Mouse (Mus musculus) ES-Bruce4 (cell line): ENCODE data around the gene Cnn3.

Experiments used
- CTCF ChIP-seq: IDR thresholded peaks from one replicate; pipeline ENCODE4 v1.8.1; 2011; ENCODE audit warnings: low read depth, low read length
- EP300 ChIP-seq: IDR thresholded peaks from 2 replicates; pipeline ENCODE4 v1.6.1; 2011; ENCODE audit warnings: low read depth, low read length; ENCODE audit not compliant: insufficient read depth
- POLR2A ChIP-seq: IDR thresholded peaks from one replicate; pipeline ENCODE4 v1.8.1; 2011; ENCODE audit warnings: low read length; ENCODE audit not compliant: insufficient read depth

DNA sequence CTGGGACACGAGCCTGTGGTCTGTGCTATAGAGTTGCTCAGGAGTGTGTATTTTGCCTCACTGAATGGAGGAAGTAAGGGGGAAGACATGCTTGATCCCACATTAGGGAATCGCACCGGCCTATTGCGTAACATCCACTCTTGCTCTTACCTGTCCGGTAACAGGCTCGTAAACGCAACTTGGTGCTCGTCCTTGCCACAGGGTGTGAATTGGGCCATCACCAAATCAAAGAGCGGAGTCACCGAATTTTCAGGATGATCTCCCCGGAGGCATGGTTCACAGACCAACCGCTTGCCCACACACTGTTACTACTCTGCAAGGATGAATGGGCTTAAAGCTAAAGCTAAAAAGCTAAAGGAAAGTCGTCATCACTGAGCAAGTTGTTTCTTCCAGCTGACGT is 81.4 kb downstream of the Cnn3 start:
- no peak for TF ChIP-seq EP300
- no peak for TF ChIP-seq CTCF
- TF ChIP-seq POLR2A = no peak
